Mouse (Mus musculus): ENCODE data around the gene Polr3gl.

DNA sequence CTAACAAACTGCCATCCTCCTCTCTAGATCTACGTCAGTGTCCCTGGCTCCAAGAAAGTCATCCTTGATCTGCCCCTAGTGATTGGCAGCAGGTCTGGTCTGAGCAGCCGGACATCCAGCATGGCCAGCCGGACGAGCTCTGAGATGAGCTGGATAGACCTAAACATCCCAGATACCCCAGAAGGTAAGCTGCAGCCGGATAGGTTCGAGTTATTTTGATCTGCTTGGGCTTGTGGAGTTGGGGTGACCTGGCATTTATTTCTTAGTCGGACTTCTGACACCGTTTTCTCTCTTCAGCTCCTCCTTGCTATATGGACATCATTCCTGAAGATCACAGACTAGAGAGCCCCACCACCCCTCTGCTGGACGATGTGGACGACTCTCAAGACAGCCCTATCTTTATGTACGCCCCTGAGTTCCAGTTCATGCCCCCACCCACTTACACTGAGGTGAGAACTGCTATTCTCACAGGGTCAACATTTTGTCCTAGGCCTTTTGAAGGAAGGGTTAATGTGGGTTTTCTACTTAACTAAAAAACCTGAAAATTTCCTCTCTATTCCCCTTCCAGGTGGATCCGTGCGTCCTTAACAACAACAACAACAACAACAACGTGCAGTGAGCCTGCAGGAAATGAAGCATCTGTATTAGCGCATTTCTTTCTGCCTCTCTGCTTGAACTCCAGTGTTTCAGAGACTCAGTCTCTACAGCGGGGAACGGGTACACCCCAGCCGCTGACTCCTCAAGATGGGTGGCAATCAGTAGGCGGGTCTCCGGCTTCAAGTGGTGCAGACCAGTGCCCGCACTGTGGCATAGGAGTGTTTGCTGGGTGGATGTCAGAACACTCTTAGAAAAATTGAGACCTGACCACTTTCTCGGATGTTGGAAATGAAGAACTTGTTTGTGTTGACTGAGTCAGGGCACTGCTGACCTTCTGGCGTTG is 33.8 kb downstream of the Polr3gl start:
- TF ChIP-seq CTCF (IDR thresholded peaks at IDR 0.05; ENCODE audit: low read depth, low read length), result no peak
- no peak for TF ChIP-seq POLR2A (IDR thresholded peaks at IDR 0.05; ENCODE audit: borderline replicate concordance, low read depth, low read length)
